Mouse (Mus musculus): ENCODE data around the gene Klrc3.

DNA sequence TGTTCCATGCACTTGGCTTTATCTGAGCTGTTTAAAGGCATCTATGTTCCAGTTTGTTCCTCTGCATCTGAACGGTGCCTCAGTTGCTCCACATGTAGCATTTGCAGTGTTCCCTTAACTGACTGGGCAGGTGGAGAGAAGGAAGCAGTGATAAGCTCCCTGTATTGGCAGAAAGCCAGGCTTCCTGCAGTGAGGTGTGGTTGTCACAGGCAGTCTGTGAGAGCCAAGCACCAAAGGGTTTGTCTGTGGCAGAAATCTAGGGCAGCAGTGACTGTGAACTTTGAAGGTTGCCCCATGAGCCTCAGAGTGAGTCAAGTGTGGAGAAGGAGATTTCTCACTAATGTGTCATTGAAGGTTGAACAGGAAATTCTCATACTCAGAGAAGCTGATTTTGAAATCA is 37.2 kb upstream of the Klrc3 start:
- no peak for TF ChIP-seq CTCF (IDR thresholded peaks at IDR 0.05; ENCODE audit: insufficient read depth, low read depth, low read length)
- no peak for TF ChIP-seq POLR2A (IDR thresholded peaks at IDR 0.05; ENCODE audit: insufficient read depth, low read depth, low read length)

Measured in olfactory bulb, adult 2 months (tissue).